Mouse (Mus musculus) cerebellum, adult 11-12 months (tissue): Measurements from ENCODE around the gene Cdc42ep5.
"Not testable (repeated sequence)": the region's sequence is repeated elsewhere in the genome, so short reads cannot be mapped to it uniquely, and the experiment has no call there.

Experiments
- DNase-seq: peaks from one replicate; pipeline ENCODE4 v3.0.0; 2022

Cdc42ep5 gene

DNA sequence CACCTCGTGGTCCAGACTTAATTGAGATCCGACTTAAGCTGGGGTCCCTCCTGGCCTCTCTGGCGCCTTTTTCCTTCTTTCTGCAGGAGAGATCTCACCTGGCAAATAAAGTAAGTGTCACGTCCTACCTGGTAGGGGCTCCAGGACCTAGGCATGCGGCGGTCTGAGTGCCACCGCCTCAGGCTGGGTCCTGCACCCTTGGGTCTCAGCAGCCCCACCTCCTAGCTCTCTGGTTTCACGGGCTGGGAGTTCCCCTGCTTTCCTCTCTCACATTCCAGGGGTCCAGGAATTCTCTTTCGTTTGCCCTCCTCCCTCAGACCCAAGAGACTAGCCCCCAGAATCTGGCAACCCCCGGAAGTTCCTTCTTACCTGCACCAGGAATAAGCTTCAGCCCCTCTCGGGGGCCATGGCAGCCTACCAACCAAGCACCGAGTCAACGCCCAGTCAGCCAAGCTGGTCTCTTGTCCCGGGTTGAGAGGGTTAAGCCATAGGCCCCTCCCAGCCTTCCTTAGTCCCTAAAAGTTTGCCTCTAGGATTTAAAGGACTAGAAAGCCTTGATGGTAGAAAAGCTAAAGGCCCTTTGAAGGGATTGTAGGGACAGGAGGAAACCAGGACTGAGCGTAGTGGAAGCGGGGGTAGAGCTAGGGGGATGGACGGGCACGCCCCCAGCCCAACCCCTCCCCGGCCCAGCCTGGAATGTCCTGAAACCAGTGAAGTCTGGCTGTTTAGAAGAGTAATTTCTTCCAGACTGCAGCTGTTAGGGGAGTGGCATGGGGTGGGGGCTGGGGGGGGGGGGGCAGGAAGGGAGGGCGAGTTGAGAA is at the start of gene Cdc42ep5:
Gene Cdc42ep5, minus strand, starts transcription at position 771 of the 821 bp plus-strand sequence.
- DNase-seq: no peak

GRCm38 (mm10) chr7:4213436-4213835 is 48.8 kb upstream of the Cdc42ep5 start:
- not testable (repeated sequence) for DNase-seq

DNA sequence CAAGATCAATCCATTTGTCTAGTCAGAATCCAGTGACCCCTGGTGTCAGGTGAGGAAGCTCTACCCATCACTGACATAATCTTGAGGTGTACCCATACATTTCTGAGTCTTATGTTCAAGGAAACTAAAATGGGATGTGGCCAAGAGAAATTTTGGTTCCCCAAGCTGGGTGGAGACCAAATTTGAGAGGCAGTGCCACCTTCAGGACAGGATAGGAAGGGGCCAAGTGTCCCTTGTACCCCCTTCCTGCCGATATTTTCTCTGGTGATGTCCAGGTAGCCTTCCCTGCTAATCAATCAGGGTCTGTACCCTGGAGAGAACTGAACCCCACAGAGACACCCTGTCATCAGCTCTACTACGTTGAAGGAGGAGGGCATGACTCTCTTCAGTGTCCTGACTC is 44.0 kb upstream of the Cdc42ep5 start:
- no peak for DNase-seq

GRCm38 (mm10) chr7:4207126-4207525 is 42.5 kb upstream of the Cdc42ep5 start:
- no peak for DNase-seq

DNA sequence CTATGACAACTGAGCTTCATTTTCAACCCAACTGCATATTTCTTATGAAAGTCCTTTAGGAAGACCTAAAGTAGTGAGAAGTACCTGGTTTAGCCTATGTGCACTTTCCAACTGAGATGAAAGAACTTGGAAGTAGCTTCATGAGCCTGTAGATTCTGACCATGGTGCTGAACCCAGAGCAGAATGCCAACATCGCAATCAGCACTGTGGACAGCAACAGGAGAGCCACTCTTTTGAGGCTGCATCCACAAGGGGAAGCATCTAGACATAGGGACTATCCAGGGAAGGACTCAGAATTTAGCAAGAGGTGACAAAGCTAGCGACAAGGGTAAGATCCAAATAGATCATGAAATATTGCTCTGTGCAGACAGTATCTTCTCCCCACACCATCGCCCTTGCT is 13.8 kb upstream of the Cdc42ep5 start:
- no peak for DNase-seq

- no peak for DNase-seq
Observed at GRCm38 (mm10) chr7:4170193-4170938, 5.7 kb upstream of the Cdc42ep5 start.

GRCm38 (mm10) chr7:4167098-4167497 is 2.4 kb upstream of the Cdc42ep5 start:
- no peak for DNase-seq

GRCm38 (mm10) chr7:4165286-4165685 is 626 bp upstream of the Cdc42ep5 start:
- DNase-seq: no peak

DNA sequence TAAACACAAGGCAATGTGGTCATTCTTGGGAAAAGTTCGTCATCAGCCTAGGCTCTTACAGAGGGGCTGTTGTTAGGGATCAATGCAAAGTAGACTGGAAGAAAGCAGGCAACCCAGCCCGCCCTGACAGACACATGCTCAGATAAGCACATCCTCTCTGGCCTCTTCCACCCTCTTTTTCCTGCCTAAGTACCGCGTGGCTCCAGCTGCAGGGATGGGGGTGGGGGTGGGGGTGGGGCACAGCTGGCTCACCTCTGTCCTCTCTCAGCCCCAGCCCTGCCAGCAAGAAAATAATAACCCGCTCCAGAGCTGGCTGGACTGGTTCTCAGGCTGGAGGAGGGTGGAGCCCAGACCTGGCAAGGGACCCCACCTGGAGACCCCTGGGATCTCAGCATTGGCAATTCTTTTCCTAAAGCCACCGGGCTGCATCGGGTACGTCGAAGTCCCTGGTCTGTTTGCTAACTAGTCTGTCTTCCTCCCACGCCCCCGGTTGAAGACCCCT is 1.0 kb downstream of the Cdc42ep5 start:
- DNase-seq: no peak

- DNase-seq: not testable (repeated sequence)
Observed at GRCm38 (mm10) chr7:4161596-4161995, 3.1 kb downstream of the Cdc42ep5 start.

DNA sequence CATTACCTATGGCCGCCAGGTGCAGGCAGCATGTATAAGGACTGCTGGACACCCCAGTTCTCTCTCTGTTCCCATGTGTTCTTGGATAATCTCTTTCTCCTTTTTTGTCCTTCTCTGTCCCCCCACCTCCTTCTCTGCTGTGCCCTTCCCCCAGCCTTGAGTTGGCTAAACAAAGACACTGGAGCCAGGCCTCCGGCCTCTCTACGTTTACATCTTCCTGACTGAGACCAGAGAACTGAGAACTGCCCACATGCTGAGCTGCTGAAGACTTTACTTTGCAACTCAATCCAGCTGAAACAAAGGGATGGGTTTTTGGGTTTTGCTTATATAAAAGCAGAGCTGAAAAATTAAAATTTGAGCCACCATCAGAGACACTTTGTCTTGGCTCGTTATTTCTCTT is 9.7 kb downstream of the Cdc42ep5 start:
- no peak for DNase-seq

DNA sequence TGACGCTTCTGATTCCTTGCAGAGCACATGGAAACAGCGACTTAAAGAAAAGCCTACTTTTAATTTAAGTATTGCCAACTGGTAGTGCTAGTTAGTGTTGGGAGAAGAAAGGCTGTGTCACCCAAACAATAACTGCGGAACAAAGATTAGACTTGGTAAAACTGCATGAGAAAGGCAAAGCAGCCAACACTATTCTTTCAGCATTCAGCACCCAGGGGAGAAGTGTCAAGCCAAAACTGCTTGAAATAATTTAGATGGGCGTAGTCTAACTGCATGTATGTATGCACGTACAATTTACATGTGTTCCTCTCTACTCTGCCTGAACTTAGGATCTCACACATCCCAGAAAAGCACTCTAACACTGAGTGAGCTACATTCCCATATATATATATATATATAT is 10.3 kb downstream of the Cdc42ep5 start:
- DNase-seq: no peak

DNA sequence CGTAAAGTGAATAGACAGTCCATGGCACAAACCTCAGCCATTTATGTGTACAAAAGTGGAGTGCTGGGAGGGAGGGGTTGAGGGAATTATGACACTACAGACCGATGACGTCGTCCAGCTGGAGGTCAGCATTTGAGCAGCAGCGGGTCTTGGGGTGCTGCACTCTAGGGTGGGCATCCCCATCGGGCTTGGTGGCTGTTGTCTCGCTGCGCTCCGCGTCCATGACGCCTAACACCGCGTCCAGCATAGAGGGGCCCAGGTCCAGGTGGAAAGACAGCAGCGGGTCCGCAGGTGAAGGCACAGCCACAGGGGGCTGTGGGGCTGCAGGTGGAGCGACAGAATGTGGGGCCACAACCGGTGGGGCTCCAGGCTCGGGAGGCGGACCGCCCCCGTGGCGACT is 13.4 kb downstream of the Cdc42ep5 start:
- DNase-seq: peak; percentile 80

DNA sequence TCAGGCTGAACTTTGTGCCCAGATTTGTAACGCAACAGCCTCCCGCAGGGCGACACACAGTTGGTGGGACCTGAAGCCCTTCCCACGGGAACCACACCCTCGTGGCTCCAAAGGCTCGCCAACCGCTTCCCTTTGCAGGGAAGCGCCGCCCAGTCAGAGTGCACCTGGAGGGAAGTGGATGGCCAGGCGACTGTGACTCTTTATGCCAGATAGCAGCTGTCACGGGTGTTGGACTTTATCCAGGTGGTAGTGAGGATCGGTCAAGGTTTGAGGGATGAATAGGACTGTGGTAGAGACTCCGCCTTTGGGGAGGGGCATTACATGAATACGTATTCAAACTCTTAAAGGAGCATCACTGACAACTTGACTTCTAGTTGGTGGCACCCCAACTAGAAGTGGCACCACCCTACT is 13.8 kb downstream of the Cdc42ep5 start:
- DNase-seq: peak; percentile 90

DNA sequence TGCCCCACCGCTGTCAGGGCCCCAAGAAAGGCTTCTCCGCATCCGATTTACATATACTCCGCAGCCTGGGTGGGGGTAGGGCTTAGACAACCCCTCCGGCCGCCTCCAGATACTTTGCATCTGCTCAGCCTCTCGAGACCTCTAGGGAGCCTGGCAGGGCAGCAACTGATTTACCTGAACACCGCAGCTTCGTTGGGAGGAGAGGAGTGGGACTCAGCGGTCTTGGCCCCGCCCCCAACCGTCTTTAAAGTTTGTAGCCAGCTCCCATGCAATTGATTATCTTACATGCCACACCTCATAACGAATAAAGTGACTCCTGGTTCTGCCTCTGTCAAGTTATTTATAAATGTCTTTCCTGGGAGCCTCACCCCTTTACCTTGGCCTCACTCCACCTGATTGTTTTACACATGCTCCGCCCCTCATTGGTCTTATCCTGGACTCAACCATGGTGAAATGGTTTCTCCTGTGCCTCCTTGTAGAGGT is 14.6 kb downstream of the Cdc42ep5 start, which contains the start of gene Leng9:
Gene Leng9, minus strand, starts transcription at position 316 of the 483 bp plus-strand sequence.
- DNase-seq: peak; percentile 83

DNA sequence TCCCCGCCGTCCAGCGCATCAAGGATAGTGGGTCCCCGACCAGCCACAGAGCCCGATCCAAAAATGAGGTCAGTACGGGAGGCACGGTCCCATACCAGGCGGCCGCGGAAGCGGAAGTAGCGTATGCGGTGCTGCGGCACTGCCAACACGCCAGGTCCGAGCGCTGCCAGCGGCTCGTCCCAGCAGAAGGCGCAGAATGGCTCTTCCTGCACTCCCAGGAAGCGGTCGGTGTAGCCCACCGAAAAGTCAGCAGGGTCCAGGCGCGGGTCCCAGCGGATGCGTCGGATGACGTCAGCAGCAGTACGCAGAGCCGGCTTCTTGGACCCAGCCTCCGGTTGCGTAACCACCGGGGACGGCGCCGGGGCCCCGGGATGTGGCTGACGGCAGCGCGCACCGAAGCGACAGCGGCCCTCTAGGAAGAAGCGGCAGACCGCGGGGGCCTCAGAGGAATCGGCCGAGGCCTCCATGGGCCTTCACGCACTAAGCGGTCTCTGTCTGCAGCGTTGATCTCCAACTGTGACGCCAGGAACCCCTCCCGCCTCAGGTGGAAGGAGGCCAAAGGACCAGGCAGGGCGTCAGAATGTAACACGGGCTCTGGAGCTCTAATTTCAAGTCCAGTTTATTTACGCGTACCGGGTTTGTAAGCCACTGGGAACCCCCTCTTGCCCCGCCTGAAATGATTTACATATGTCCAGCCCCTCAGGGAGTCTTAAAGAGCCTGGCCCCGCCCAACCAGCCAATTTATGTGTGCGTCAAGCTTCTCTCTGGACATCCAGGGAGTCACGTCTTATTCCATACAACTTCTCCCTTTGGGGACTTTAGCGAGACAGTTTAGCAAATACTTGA is 15.2 kb downstream of the Cdc42ep5 start:
- peak; percentile 91 for DNase-seq

GRCm38 (mm10) chr7:4148341-4149208 is 16.1 kb downstream of the Cdc42ep5 start:
- DNase-seq: peak; percentile 75

DNA sequence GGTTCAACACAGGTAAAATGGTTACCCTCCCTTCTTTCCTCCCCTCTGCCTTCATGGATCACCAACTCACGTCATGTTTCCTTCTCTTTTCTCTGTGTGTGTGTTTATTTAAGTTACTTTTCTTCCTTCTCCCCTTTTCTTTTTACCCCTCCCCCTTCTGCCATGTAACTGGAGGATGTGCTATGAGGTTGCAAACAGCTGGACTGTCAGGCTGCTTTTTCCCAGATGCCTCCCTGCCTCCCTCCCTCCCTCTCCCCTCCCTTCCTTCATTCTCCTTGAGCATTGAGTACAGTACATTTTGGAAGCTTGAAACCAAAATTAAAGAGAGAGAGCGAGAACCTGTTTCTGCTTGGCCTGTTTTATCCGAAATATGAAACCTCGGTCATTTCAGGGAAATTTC is 16.8 kb downstream of the Cdc42ep5 start:
- no peak for DNase-seq

DNA sequence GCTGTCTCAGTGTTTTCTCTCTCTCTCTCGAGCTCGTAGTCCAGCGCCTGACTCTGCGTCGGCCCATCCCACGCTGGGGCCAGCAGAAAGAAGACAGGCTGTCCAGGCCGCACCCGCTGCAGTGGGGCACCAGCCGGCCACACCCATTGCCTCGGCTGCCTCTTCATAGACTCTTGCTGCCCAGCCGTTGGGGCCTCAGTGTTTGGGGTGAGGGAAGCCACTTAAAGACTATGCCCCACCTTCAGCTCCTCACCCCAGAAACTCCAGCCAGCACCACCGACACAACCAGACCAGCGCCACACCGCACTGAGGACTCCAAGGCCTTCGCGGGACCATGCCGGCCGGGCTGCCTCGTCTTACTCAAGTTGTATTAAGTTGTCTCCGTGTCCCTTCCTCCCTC is 17.3 kb downstream of the Cdc42ep5 start:
- DNase-seq: peak; percentile 57

DNA sequence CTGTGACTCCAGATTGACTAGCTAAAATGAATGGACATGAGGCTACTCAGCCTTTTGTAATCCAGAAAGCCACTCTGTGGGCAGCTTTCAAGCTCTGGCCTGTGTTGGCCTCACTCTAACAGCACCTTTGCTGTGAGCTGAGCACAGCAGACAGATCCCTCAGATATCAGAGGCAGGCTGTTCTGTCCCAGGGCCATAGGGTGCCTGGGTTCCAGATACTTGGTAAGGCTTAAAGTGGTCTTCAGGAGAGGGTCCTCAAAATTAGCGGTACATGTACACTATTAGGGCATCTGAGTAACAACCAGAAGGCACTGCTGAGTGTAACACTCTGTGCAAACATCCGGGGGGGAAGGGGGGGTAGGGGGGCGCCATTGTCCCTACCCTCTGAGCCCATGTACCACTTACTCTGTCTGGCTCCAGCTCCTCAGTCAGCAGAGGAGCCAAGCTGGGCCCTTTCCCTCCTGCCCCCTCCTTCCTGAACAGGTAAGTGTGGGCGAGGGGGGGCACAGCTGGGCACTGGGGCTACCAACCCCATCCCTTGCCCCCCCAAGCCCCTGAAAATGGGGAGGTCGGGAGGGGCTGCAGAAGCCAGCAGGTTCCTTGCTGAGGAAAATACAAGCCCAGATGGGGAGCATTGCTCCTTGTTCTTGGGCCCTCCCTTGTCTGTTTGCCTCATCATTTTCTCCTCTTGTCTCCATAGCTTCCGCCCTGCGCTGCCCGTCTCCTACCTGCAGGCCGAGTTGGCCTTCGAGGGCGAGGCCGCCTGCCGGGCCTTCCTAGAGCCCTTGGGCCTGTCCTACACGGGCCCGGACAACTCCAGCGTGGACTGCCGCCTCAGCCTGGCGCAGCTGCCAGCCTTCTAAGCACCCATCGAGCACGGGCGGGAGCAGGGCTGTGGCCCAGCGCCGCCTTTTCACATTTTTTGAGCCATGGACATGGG is 18.1 kb downstream of the Cdc42ep5 start:
- peak; percentile 58 for DNase-seq
